8 mouse cellular contexts compared by ENCODE assay signal in genomic region chr1:182461261-182461660, GRCm38 (mm10). TPM values are rescaled to one million over a fixed set of nuclear protein-coding genes. Genes with fewer than 3 reads are reported as not detected.
DNase-seq lines count a peak whose midpoint lies in the region; ATAC-seq and TF ChIP-seq lines count a peak whose summit lies in the region.

No protein-coding gene starts in this region.

- 82% methylated on average over 7 of the region's 7 CpGs for WGBS in forebrain, embryonic 15.5 days
- 92% methylated on average over 7 of the region's 7 CpGs for WGBS in forebrain, embryonic 10.5 days
- 67% methylated on average over 7 of the region's 7 CpGs for WGBS in hindbrain, embryonic 12.5 days
- WGBS in lung, embryonic 15.5 days = 18% methylated on average over 7 of the region's 7 CpGs
- WGBS in thymus, adult 2 months = 34% methylated on average over 7 of the region's 7 CpGs

- H3K9me3 ChIP-seq in forebrain, embryonic 15.5 days = no peaks in the 10 kb centered on the region
- H3K9me3 ChIP-seq in forebrain, embryonic 10.5 days = no peaks in the 10 kb centered on the region
- no peaks in the 10 kb centered on the region for H3K9me3 ChIP-seq in hindbrain, embryonic 12.5 days (replicated peaks)
- no peaks in the 10 kb centered on the region for H3K9me3 ChIP-seq in lung, embryonic 15.5 days

- no peaks in the 10 kb centered on the region for H3K27me3 ChIP-seq in forebrain, embryonic 15.5 days
- H3K27me3 ChIP-seq in forebrain, embryonic 10.5 days (ENCODE audit: poor library complexity, severe bottlenecking) = no peaks in the 10 kb centered on the region
- H3K27me3 ChIP-seq in hindbrain, embryonic 12.5 days = no peaks in the 10 kb centered on the region
- no peaks in the 10 kb centered on the region for H3K27me3 ChIP-seq in lung, embryonic 15.5 days
- no peaks in the 10 kb centered on the region for H3K27me3 ChIP-seq in thymus, adult 2 months (ENCODE audit: control insufficient read depth, insufficient read depth, low read length)

- H3K27ac ChIP-seq in forebrain, embryonic 15.5 days (replicated peaks) = peak overlapping the region; percentile 54; the same call in 1 of the 2 replicates
- H3K27ac ChIP-seq in forebrain, embryonic 10.5 days = no peak overlapping the region
- peak overlapping the region; percentile 50 for H3K27ac ChIP-seq in hindbrain, embryonic 12.5 days
- H3K27ac ChIP-seq in lung, embryonic 15.5 days = peak overlapping the region; percentile 83
- no peak overlapping the region for H3K27ac ChIP-seq in thymus, adult 2 months (ENCODE audit: control insufficient read depth, insufficient read depth, low read length)

- peaks cover 19% of the 10 kb centered on the region for H3K36me3 ChIP-seq in forebrain, embryonic 15.5 days
- H3K36me3 ChIP-seq in forebrain, embryonic 10.5 days (replicated peaks) = peaks cover 62% of the 10 kb centered on the region
- peaks cover 26% of the 10 kb centered on the region for H3K36me3 ChIP-seq in hindbrain, embryonic 12.5 days
- H3K36me3 ChIP-seq in lung, embryonic 15.5 days = peaks cover 30% of the 10 kb centered on the region
- peaks cover 34% of the 10 kb centered on the region for H3K36me3 ChIP-seq in thymus, adult 2 months (ENCODE audit: control insufficient read depth, insufficient read depth, low read length)

- H3K4me2 ChIP-seq in forebrain, embryonic 15.5 days (replicated peaks) = no peak overlapping the region
- no peak overlapping the region for H3K4me2 ChIP-seq in hindbrain, embryonic 12.5 days (replicated peaks)
- peak overlapping the region; percentile 11; the same call in 1 of the 2 replicates for H3K4me2 ChIP-seq in lung, embryonic 15.5 days

- no peak overlapping the region for H3K4me3 ChIP-seq in forebrain, embryonic 15.5 days
- no peak overlapping the region for H3K4me3 ChIP-seq in forebrain, embryonic 10.5 days
- H3K4me3 ChIP-seq in hindbrain, embryonic 12.5 days = no peak overlapping the region
- no peak overlapping the region for H3K4me3 ChIP-seq in lung, embryonic 15.5 days
- no peak overlapping the region for H3K4me3 ChIP-seq in thymus, adult 2 months (ENCODE audit: control insufficient read depth, insufficient read depth, low read length)

- no peak for DNase-seq in forebrain, embryonic 10.5 days (ENCODE audit: extremely low spot score, low spot score)
- DNase-seq in brain, embryonic 14.5 days (ENCODE audit: low read depth) = peak; percentile 25
- no peak for DNase-seq in thymus, adult 2 months
- DNase-seq in cerebellum, postnatal 25 days = no peak

- H3K9ac ChIP-seq in forebrain, embryonic 15.5 days (replicated peaks) = no peak overlapping the region
- H3K9ac ChIP-seq in hindbrain, embryonic 12.5 days = no peak overlapping the region
- no peak overlapping the region for H3K9ac ChIP-seq in lung, embryonic 15.5 days

- TF ChIP-seq CTCF in brain, embryonic 14.5 days (IDR thresholded peaks at IDR 0.05; ENCODE audit: borderline replicate concordance, extremely low read depth, insufficient read depth, insufficient read length) = no peak
- no peak for TF ChIP-seq CTCF in thymus, adult 2 months (IDR thresholded peaks at IDR 0.05; ENCODE audit: borderline replicate concordance, control insufficient read depth, extremely low read depth, insufficient read depth, low read length, poor library complexity)

- TF ChIP-seq POLR2A in brain, embryonic 14.5 days (IDR thresholded peaks at IDR 0.05; ENCODE audit: borderline replicate concordance, extremely low read depth, insufficient read depth, insufficient read length, poor library complexity, severe bottlenecking) = no peak
- TF ChIP-seq POLR2A in thymus, adult 2 months (IDR thresholded peaks at IDR 0.05; ENCODE audit: control insufficient read depth, extremely low read depth, insufficient read depth, low read length, poor library complexity) = no peak

- no peak for ATAC-seq in forebrain, embryonic 15.5 days (replicated peaks)
- ATAC-seq in hindbrain, embryonic 12.5 days (ENCODE audit: low FRiP score) = no peak
- 0 out of 2 replicates have a peak, but pooled peaks have one; percentile 53 for ATAC-seq in lung, embryonic 15.5 days (ENCODE audit: borderline replicate concordance, extremely low read depth, low FRiP score, low TSS enrichment)
- ATAC-seq in frontal cortex, adult (ENCODE audit: low TSS enrichment) = no peak

- peaks cover 18% of the 10 kb centered on the region for H3K4me1 ChIP-seq in forebrain, embryonic 15.5 days
- no peaks in the 10 kb centered on the region for H3K4me1 ChIP-seq in forebrain, embryonic 10.5 days
- H3K4me1 ChIP-seq in hindbrain, embryonic 12.5 days = 0 out of 2 replicates have a peak, but pooled peaks cover 7% of the 10 kb centered on the region
- H3K4me1 ChIP-seq in lung, embryonic 15.5 days = peaks cover 18% of the 10 kb centered on the region
- H3K4me1 ChIP-seq in thymus, adult 2 months (replicated peaks; ENCODE audit: control insufficient read depth, insufficient read depth, low read length) = no peaks in the 10 kb centered on the region; the same call in 1 of the 2 replicates

RNA-seq across cellular contexts. Expression of gene Trp53bp2, which starts 52.3 kb away (rescaled TPM):
- 26.5 and 26.9 TPM in 2 replicates for polyA plus RNA-seq in forebrain, embryonic 15.5 days (2015; fragmentation: Nextera tagmentation; extraction: Ambion mirVana)
- 23.8 and 28.5 TPM in 2 replicates for polyA plus RNA-seq in forebrain, embryonic 10.5 days (2016; fragmentation: Nextera tagmentation; extraction: Ambion mirVana)
- polyA plus RNA-seq in brain, embryonic 14.5 days (2012; rRNA removed) = 32.0 and 34.8 TPM in 2 replicates
- 31.9 and 32.7 TPM in 2 replicates for polyA plus RNA-seq in hindbrain, embryonic 12.5 days (2016; fragmentation: Nextera tagmentation; extraction: Ambion mirVana)
- polyA plus RNA-seq in lung, embryonic 15.5 days (2015; fragmentation: Nextera tagmentation; extraction: Ambion mirVana) = 21.2 and 22.1 TPM in 2 replicates
- 37.9 and 41.5 TPM in 2 replicates for polyA plus RNA-seq in thymus, adult 2 months (2012; rRNA removed)

RNA-seq across cellular contexts. Expression of gene Capn2, which starts 56.1 kb away (rescaled TPM):
- polyA plus RNA-seq in forebrain, embryonic 15.5 days (2015; fragmentation: Nextera tagmentation; extraction: Ambion mirVana) = 70.3 and 72.9 TPM in 2 replicates
- polyA plus RNA-seq in forebrain, embryonic 10.5 days (2016; fragmentation: Nextera tagmentation; extraction: Ambion mirVana) = 71.5 and 71.8 TPM in 2 replicates
- polyA plus RNA-seq in brain, embryonic 14.5 days (2012; rRNA removed) = 39.5 and 56.5 TPM in 2 replicates
- 136 and 138 TPM in 2 replicates for polyA plus RNA-seq in hindbrain, embryonic 12.5 days (2016; fragmentation: Nextera tagmentation; extraction: Ambion mirVana)
- 135 and 136 TPM in 2 replicates for polyA plus RNA-seq in lung, embryonic 15.5 days (2015; fragmentation: Nextera tagmentation; extraction: Ambion mirVana)
- polyA plus RNA-seq in thymus, adult 2 months (2012; rRNA removed) = 19.4 and 23.3 TPM in 2 replicates

Comparison
In these comparisons a context has a peak if more than half of its experiments do, and no peak if none do; other contexts are left out.
1. H3K27ac ChIP-seq: peak in forebrain, embryonic 15.5 days (single experiment), hindbrain, embryonic 12.5 days (single experiment) and lung, embryonic 15.5 days (single experiment); none in forebrain, embryonic 10.5 days (single experiment) and thymus, adult 2 months (single experiment).